Mouse (Mus musculus) myocyte (in vitro differentiated cells): Measurements from ENCODE around the gene Creb3l4.

ENCODE experiments used
- CEBPB ChIP-seq: IDR thresholded peaks from 2 replicates; pipeline ENCODE4 v1.6.1; 2011; ENCODE audit warnings: mild to moderate bottlenecking, moderate library complexity; ENCODE audit not compliant: poor library complexity, insufficient read depth, severe bottlenecking
- E2F4 ChIP-seq: IDR thresholded peaks from one replicate; pipeline ENCODE4 v1.6.1; 2011; ENCODE audit warnings: mild to moderate bottlenecking, control low read depth, moderate library complexity; ENCODE audit not compliant: insufficient read depth
- MAX ChIP-seq: IDR thresholded peaks from one replicate; pipeline ENCODE4 v1.6.1; 2011; ENCODE audit warnings: low read depth, mild to moderate bottlenecking, control low read depth
- MYOD1 ChIP-seq, 3 experiments: IDR thresholded peaks; one replicate each; pipeline ENCODE4 v1.6.1; 2011; ENCODE audit warnings: control low read depth in 2 of 3, low read depth in 2 of 3, mild to moderate bottlenecking in 2 of 3, moderate library complexity in 1 of 3; ENCODE audit not compliant: insufficient read length in 2 of 3, control insufficient read depth in 1 of 3
- MYOG ChIP-seq, 3 experiments: IDR thresholded peaks; one replicate each; pipeline ENCODE4 v1.6.1; 2011; ENCODE audit warnings: control low read depth in 2 of 3, low read depth in 2 of 3, mild to moderate bottlenecking in 2 of 3; ENCODE audit not compliant: insufficient read length in 2 of 3, control insufficient read depth in 1 of 3, insufficient read depth in 1 of 3
- POLR2A ChIP-seq: IDR thresholded peaks from one replicate; pipeline ENCODE4 v1.6.1; 2011; ENCODE audit warnings: low read depth, mild to moderate bottlenecking, control low read depth, moderate library complexity; ENCODE audit not compliant: insufficient read length
- POLR2AphosphoS2 ChIP-seq: IDR thresholded peaks from one replicate; pipeline ENCODE4 v1.6.1; 2011; ENCODE audit warnings: low read depth, control low read depth; ENCODE audit not compliant: insufficient read length
- REST ChIP-seq: IDR thresholded peaks from one replicate; pipeline ENCODE4 v1.6.1; 2011; ENCODE audit warnings: mild to moderate bottlenecking, control low read depth, moderate library complexity; ENCODE audit not compliant: insufficient read depth, insufficient read length
- SRF ChIP-seq: IDR thresholded peaks from one replicate; pipeline ENCODE4 v1.6.1; 2011; ENCODE audit warnings: low read depth; ENCODE audit not compliant: control insufficient read depth, insufficient read length
- TCF12 ChIP-seq: IDR thresholded peaks from one replicate; pipeline ENCODE4 v1.6.1; 2011; ENCODE audit warnings: mild to moderate bottlenecking, control low read depth; ENCODE audit not compliant: poor library complexity, insufficient read depth, severe bottlenecking
- USF1 ChIP-seq: IDR thresholded peaks from one replicate; pipeline ENCODE4 v1.6.1; 2011; ENCODE audit warnings: low read depth, mild to moderate bottlenecking, control low read depth, moderate library complexity

GRCm38 (mm10) chr3:90256731-90257530 lies 13.6 kb upstream of the Creb3l4 start:
- no peak for TF ChIP-seq MYOD1 (IDR thresholded peaks at IDR 0.05; ENCODE audit: control insufficient read depth in 1 of 3, insufficient read length in 2 of 3, low read depth in 2 of 3)
- no peak for TF ChIP-seq POLR2A
- TF ChIP-seq CEBPB, result no peak
- no peak for TF ChIP-seq E2F4
- TF ChIP-seq POLR2AphosphoS2, result no peak
- no peak for TF ChIP-seq MAX
- TF ChIP-seq USF1, result no peak
- no peak for TF ChIP-seq SRF
- TF ChIP-seq MYOG (IDR thresholded peaks at IDR 0.05; ENCODE audit: control insufficient read depth in 1 of 3, insufficient read depth in 1 of 3, insufficient read length in 2 of 3, low read depth in 2 of 3), result no peak
- no peak for TF ChIP-seq TCF12
- TF ChIP-seq REST, result no peak
